Comparison of ENCODE assay signal across 9 mouse cellular contexts in genomic region chr6:116005959-116006288, GRCm38 (mm10). TPM values are rescaled to one million over a fixed set of nuclear protein-coding genes. Genes with fewer than 3 reads are reported as not detected.
DNase-seq lines count a peak whose midpoint lies in the region; ATAC-seq and TF ChIP-seq lines count a peak whose summit lies in the region.
"Had no signal": no experiment of that assay in that cellular context is flagged by ENCODE, and none has a peak within 500 bp of the region (broad histone marks: within the 10 kb centered on the region; RNA-seq: fewer than 3 reads in every experiment).

No protein-coding gene starts in this region.

- TF ChIP-seq EP300 in stomach, postnatal 0 days (optimal IDR thresholded peaks at IDR 0.05): no peak

- peaks cover 66% of the 10 kb centered on the region for H3K4me1 ChIP-seq in heart, embryonic 10.5 days
- peaks cover 47% of the 10 kb centered on the region for H3K4me1 ChIP-seq in midbrain, embryonic 10.5 days
- H3K4me1 ChIP-seq in midbrain, embryonic 14.5 days (ENCODE audit: control insufficient read depth, insufficient read depth, low read length): no peaks in the 10 kb centered on the region
- no peaks in the 10 kb centered on the region for H3K4me1 ChIP-seq in hindbrain, postnatal 0 days (ENCODE audit: insufficient read depth, low read length)
- H3K4me1 ChIP-seq in stomach, postnatal 0 days (replicated peaks; ENCODE audit: control insufficient read depth, insufficient read depth): no peaks in the 10 kb centered on the region

- no peaks in the 10 kb centered on the region for H3K36me3 ChIP-seq in heart, embryonic 10.5 days
- H3K36me3 ChIP-seq in midbrain, embryonic 10.5 days: no peaks in the 10 kb centered on the region
- H3K36me3 ChIP-seq in midbrain, embryonic 14.5 days (ENCODE audit: control insufficient read depth, insufficient read depth, low read length): no peaks in the 10 kb centered on the region
- no peaks in the 10 kb centered on the region for H3K36me3 ChIP-seq in hindbrain, postnatal 0 days (ENCODE audit: insufficient read depth, low read length)
- H3K36me3 ChIP-seq in stomach, postnatal 0 days (ENCODE audit: control insufficient read depth, insufficient read depth, low read length): no peaks in the 10 kb centered on the region

- peak; percentile 74 for DNase-seq in heart, embryonic 10.5 days (ENCODE audit: low spot score)
- no peak for DNase-seq in heart, adult 9 months (ENCODE audit: low spot score in 2 of 2)
- no peak for DNase-seq in midbrain, embryonic 10.5 days (ENCODE audit: low spot score)
- no peak for DNase-seq in midbrain, embryonic 14.5 days
- DNase-seq in hindbrain, postnatal 0 days (ENCODE audit: low spot score): no peak
- no peak for DNase-seq in stomach, postnatal 0 days (ENCODE audit: low spot score)
- DNase-seq in layer of hippocampus, adult 9-10 months (ENCODE audit: low spot score): no peak
- no peak for DNase-seq in kidney, adult 11 months
- DNase-seq: gastrocnemius, postnatal 10 days had no signal

- no peak overlapping the region for H3K4me2 ChIP-seq in midbrain, embryonic 14.5 days (ENCODE audit: low read length)
- no peak overlapping the region for H3K4me2 ChIP-seq in hindbrain, postnatal 0 days (ENCODE audit: low read depth, low read length)
- H3K4me2 ChIP-seq in stomach, postnatal 0 days (replicated peaks; ENCODE audit: low read depth): no peak overlapping the region

- no peaks in the 10 kb centered on the region for H3K9me3 ChIP-seq in heart, embryonic 10.5 days
- H3K9me3 ChIP-seq in midbrain, embryonic 10.5 days (replicated peaks): no peaks in the 10 kb centered on the region
- H3K9me3 ChIP-seq in midbrain, embryonic 14.5 days (ENCODE audit: control insufficient read depth, low read length): no peaks in the 10 kb centered on the region
- no peaks in the 10 kb centered on the region for H3K9me3 ChIP-seq in hindbrain, postnatal 0 days (ENCODE audit: low read length)
- H3K9me3 ChIP-seq in stomach, postnatal 0 days (ENCODE audit: control insufficient read depth, low read length): no peaks in the 10 kb centered on the region

- no peak for TF ChIP-seq CTCF in hindbrain, postnatal 0 days (IDR thresholded peaks at IDR 0.05; ENCODE audit: low read depth)
- TF ChIP-seq CTCF in stomach, postnatal 0 days (IDR thresholded peaks at IDR 0.05; ENCODE audit: low read depth): no peak

- no peaks in the 10 kb centered on the region for H3K27me3 ChIP-seq in heart, embryonic 10.5 days (ENCODE audit: insufficient read depth, poor library complexity, severe bottlenecking)
- H3K27me3 ChIP-seq in midbrain, embryonic 10.5 days (ENCODE audit: low read depth, poor library complexity, severe bottlenecking): peaks cover 20% of the 10 kb centered on the region; the same call in 1 of the 2 replicates
- no peaks in the 10 kb centered on the region for H3K27me3 ChIP-seq in midbrain, embryonic 14.5 days (ENCODE audit: control insufficient read depth, insufficient read depth, low read length)
- H3K27me3 ChIP-seq in hindbrain, postnatal 0 days (ENCODE audit: insufficient read depth, low read length): no peaks in the 10 kb centered on the region
- H3K27me3 ChIP-seq in stomach, postnatal 0 days (ENCODE audit: control insufficient read depth, insufficient read depth, low read length): no peaks in the 10 kb centered on the region

- no peak for ATAC-seq in midbrain, embryonic 14.5 days (ENCODE audit: low FRiP score, low TSS enrichment)
- ATAC-seq in hindbrain, postnatal 0 days: no peak
- no peak for ATAC-seq in stomach, postnatal 0 days (ENCODE audit: low FRiP score, low TSS enrichment)

- peak overlapping the region; percentile 71 for H3K27ac ChIP-seq in heart, embryonic 10.5 days
- H3K27ac ChIP-seq in midbrain, embryonic 10.5 days (replicated peaks): peak overlapping the region; percentile 66
- H3K27ac ChIP-seq in midbrain, embryonic 14.5 days (replicated peaks; ENCODE audit: low read depth, low read length): no peak overlapping the region
- H3K27ac ChIP-seq in hindbrain, postnatal 0 days: 0 out of 2 replicates have a peak overlapping the region, but pooled peaks have one; percentile 26
- H3K27ac ChIP-seq in stomach, postnatal 0 days (replicated peaks): peak overlapping the region; percentile 65; the same call in 1 of the 2 replicates

- no peak overlapping the region for H3K4me3 ChIP-seq in heart, embryonic 10.5 days
- H3K4me3 ChIP-seq in midbrain, embryonic 10.5 days: no peak overlapping the region
- H3K4me3 ChIP-seq in midbrain, embryonic 14.5 days (replicated peaks; ENCODE audit: low read depth, low read length): no peak overlapping the region
- H3K4me3 ChIP-seq in hindbrain, postnatal 0 days (ENCODE audit: low read length): no peak overlapping the region
- no peak overlapping the region for H3K4me3 ChIP-seq in stomach, postnatal 0 days (ENCODE audit: low read depth, low read length)

- H3K9ac ChIP-seq in midbrain, embryonic 14.5 days (replicated peaks; ENCODE audit: low read length): no peak overlapping the region
- no peak overlapping the region for H3K9ac ChIP-seq in hindbrain, postnatal 0 days (replicated peaks; ENCODE audit: low read length)
- no peak overlapping the region for H3K9ac ChIP-seq in stomach, postnatal 0 days (ENCODE audit: low read length)

- 69% methylated on average over 4 of the region's 4 CpGs for WGBS in heart, embryonic 10.5 days
- 78% methylated on average over 4 of the region's 4 CpGs for WGBS in midbrain, embryonic 10.5 days
- 81% methylated on average over 4 of the region's 4 CpGs for WGBS in midbrain, embryonic 14.5 days
- 69% methylated on average over 4 of the region's 4 CpGs for WGBS in hindbrain, postnatal 0 days
- 80% methylated on average over 4 of the region's 4 CpGs for WGBS in stomach, postnatal 0 days

RNA-seq across cellular contexts. Expression of gene Plxnd1, which starts 11.1 kb away (rescaled TPM):
- polyA plus RNA-seq in heart, embryonic 10.5 days (2016; fragmentation: Nextera tagmentation; extraction: Ambion mirVana): 42.9 and 61.7 TPM in 2 replicates
- 18.1 and 18.9 TPM in 2 replicates for polyA plus RNA-seq in midbrain, embryonic 10.5 days (2016; fragmentation: Nextera tagmentation; extraction: Ambion mirVana)
- polyA plus RNA-seq in midbrain, embryonic 14.5 days (2014; fragmentation: Nextera tagmentation; extraction: Ambion mirVana): 3.9 and 9.0 TPM in 2 replicates
- total RNA-seq in hindbrain, postnatal 0 days (2014; rRNA removed): 31.2 and 36.1 TPM in 2 replicates
- polyA plus RNA-seq in hindbrain, postnatal 0 days (2015; fragmentation: Nextera tagmentation; extraction: Ambion mirVana): 6.1 and 8.2 TPM in 2 replicates
- 9.7 and 10.4 TPM in 2 replicates for polyA plus RNA-seq in stomach, postnatal 0 days (2015; fragmentation: Nextera tagmentation; extraction: Ambion mirVana)
